Mouse (Mus musculus): Measurements from ENCODE around the gene Acvr1. TPM values are rescaled to one million over a fixed set of nuclear protein-coding genes. Genes with fewer than 3 reads are reported as not detected.

Acvr1 gene
- polyA plus RNA-seq, 1 experiment from 2014 or later, result 4.8 TPM

DNA sequence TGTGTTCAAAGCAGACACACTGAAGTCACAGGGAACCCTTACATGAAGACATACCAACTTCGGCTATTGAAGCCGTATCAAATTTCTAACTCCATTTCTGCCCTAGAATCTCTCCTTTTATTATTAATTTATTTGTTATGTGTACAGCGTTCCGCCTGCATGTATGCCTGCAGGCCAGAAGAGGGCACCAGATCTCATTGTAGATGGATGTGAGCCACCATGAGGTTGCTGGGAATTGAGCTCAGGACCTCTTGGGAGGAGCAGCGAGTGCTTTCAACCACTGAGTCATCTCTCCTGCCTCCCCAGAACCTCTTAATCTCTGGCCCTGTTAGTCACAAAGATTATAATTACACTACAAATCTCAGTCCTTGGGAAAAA is 109.5 kb downstream of the Acvr1 start:
- H3K4me2 ChIP-seq (ENCODE audit: low read depth, low read length), result no peak overlapping the region
- ATAC-seq (ENCODE audit: low read depth), result no peak
- H3K4me3 ChIP-seq (ENCODE audit: low read length), result no peak overlapping the region
- H3K9ac ChIP-seq (ENCODE audit: low read length), result no peak overlapping the region
- H3K4me1 ChIP-seq (replicated peaks; ENCODE audit: control insufficient read depth, insufficient read depth, low read length), result no peaks in the 10 kb centered on the region
- WGBS, result 98% methylated on average over 5 of the region's 5 CpGs
- H3K27ac ChIP-seq (ENCODE audit: low read length), result no peak overlapping the region
- no peaks in the 10 kb centered on the region for H3K9me3 ChIP-seq (ENCODE audit: control insufficient read depth, low read length)
- H3K27me3 ChIP-seq (ENCODE audit: control insufficient read depth, insufficient read depth, low read depth, low read length), result no peaks in the 10 kb centered on the region
- peaks cover 23% of the 10 kb centered on the region for H3K36me3 ChIP-seq (ENCODE audit: control insufficient read depth, insufficient read depth, low read length)

GRCm38 (mm10) chr2:58456843-58457487 is 110.0 kb downstream of the Acvr1 start:
- Histone ChIP-seq H3K36me3 (ENCODE audit: control insufficient read depth, insufficient read depth, low read length) (peaks cover 21% of the 10 kb centered on the region), H3K27me3 (ENCODE audit: control insufficient read depth, insufficient read depth, low read depth, low read length) (no peaks in the 10 kb centered on the region), H3K4me2 (ENCODE audit: low read depth, low read length) (no peak overlapping the region), H3K27ac (ENCODE audit: low read length) (no peak overlapping the region), H3K4me3 (ENCODE audit: low read length) (no peak overlapping the region), H3K9me3 (ENCODE audit: control insufficient read depth, low read length) (no peaks in the 10 kb centered on the region), H3K4me1 (replicated peaks; ENCODE audit: control insufficient read depth, insufficient read depth, low read length) (no peaks in the 10 kb centered on the region), H3K9ac (ENCODE audit: low read length) (no peak overlapping the region)
- 94% methylated on average over 8 of the region's 8 CpGs for whole genome bisulfite sequencing
- ATAC-seq (ENCODE audit: low read depth), result no peak

- peaks cover 17% of the 10 kb centered on the region for H3K36me3 ChIP-seq (ENCODE audit: control insufficient read depth, insufficient read depth, low read length)
These were observed 112.7 kb downstream of the Acvr1 start for GRCm38 (mm10) chr2:58454095-58454865.

GRCm38 (mm10) chr2:58447001-58447400 is 120.0 kb downstream of the Acvr1 start:
- Histone ChIP-seq H3K9ac (ENCODE audit: low read length) (no peak overlapping the region), H3K9me3 (ENCODE audit: control insufficient read depth, low read length) (no peaks in the 10 kb centered on the region), H3K27me3 (ENCODE audit: control insufficient read depth, insufficient read depth, low read depth, low read length) (no peaks in the 10 kb centered on the region), H3K4me3 (ENCODE audit: low read length) (no peak overlapping the region), H3K4me1 (replicated peaks; ENCODE audit: control insufficient read depth, insufficient read depth, low read length) (no peaks in the 10 kb centered on the region), H3K27ac (ENCODE audit: low read length) (no peak overlapping the region), H3K36me3 (ENCODE audit: control insufficient read depth, insufficient read depth, low read length) (peaks cover 26% of the 10 kb centered on the region), H3K4me2 (ENCODE audit: low read depth, low read length) (no peak overlapping the region)
- WGBS, result 92% methylated on average over 15 of the region's 15 CpGs
- ATAC-seq (ENCODE audit: low read depth), result no peak

More at GRCm38 (mm10) chr2:58454095-58454865, 112.7 kb downstream of the Acvr1 start:
- no peak overlapping the region for H3K9ac ChIP-seq (ENCODE audit: low read length)
- no peak for ATAC-seq (ENCODE audit: low read depth)
- H3K27ac ChIP-seq (ENCODE audit: low read length), result no peak overlapping the region
- H3K4me1 ChIP-seq (replicated peaks; ENCODE audit: control insufficient read depth, insufficient read depth, low read length), result no peaks in the 10 kb centered on the region
- H3K27me3 ChIP-seq (ENCODE audit: control insufficient read depth, insufficient read depth, low read depth, low read length), result no peaks in the 10 kb centered on the region
- H3K9me3 ChIP-seq (ENCODE audit: control insufficient read depth, low read length), result no peaks in the 10 kb centered on the region
- 91% methylated on average over 16 of the region's 16 CpGs for WGBS
- H3K4me3 ChIP-seq (ENCODE audit: low read length), result no peak overlapping the region
- H3K4me2 ChIP-seq (ENCODE audit: low read depth, low read length), result no peak overlapping the region

DNA sequence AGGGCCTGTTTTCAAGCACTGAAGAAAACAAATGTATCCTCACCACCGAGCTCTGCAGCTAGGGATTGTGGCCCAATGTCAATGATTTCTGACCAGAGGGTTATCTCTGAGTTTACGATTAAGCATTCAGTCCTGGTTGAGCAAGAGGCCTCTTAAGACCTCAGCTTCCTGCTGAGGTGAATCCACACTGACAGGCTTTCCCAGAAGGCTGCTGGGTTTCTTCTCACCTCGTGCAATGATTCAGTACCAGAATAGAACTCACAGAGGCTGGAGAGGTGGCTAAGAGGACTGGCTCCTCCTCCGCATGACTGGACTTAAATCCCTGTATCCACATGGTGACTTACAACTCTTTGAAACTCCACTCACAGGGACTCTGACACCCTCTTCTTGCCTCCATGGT is 123.8 kb downstream of the Acvr1 start:
- Histone ChIP-seq H3K9ac (ENCODE audit: low read length) (no peak overlapping the region), H3K36me3 (ENCODE audit: control insufficient read depth, insufficient read depth, low read length) (peaks cover 25% of the 10 kb centered on the region), H3K27ac (ENCODE audit: low read length) (no peak overlapping the region), H3K4me3 (ENCODE audit: low read length) (no peak overlapping the region), H3K4me2 (ENCODE audit: low read depth, low read length) (no peak overlapping the region), H3K4me1 (replicated peaks; ENCODE audit: control insufficient read depth, insufficient read depth, low read length) (no peaks in the 10 kb centered on the region), H3K27me3 (ENCODE audit: control insufficient read depth, insufficient read depth, low read depth, low read length) (no peaks in the 10 kb centered on the region), H3K9me3 (ENCODE audit: control insufficient read depth, low read length) (no peaks in the 10 kb centered on the region)
- WGBS, result 55% methylated on average over 4 of the region's 4 CpGs
- ATAC-seq (ENCODE audit: low read depth), result no peak

DNA sequence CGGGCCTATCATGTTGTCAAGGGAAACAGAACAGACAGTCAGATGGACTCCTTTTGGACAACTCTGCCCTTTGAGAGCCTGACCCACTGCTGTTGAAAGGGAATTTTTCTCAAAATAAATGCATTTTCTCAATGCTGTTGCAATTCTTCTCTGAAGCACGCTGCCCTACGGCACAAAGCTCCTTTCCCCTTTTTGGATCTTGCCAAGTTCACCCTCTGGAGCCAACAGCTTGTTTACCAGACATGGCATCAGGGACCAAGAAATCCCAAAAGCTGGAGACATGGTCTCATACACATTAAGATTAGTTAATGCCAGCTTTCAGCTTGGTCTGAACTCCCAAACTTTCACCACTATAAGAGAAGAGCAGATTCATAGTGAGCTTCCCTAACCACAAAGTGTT is 130.0 kb downstream of the Acvr1 start:
- Histone ChIP-seq H3K36me3 (ENCODE audit: control insufficient read depth, insufficient read depth, low read length) (peaks cover 3% of the 10 kb centered on the region; the same call in 1 of the 2 replicates), H3K9me3 (ENCODE audit: control insufficient read depth, low read length) (no peaks in the 10 kb centered on the region)
- no peak for ATAC-seq (ENCODE audit: low read depth)

GRCm38 (mm10) chr2:58435507-58435906 is 131.4 kb downstream of the Acvr1 start:
- H3K36me3 ChIP-seq (ENCODE audit: control insufficient read depth, insufficient read depth, low read length), result peaks cover 3% of the 10 kb centered on the region; the same call in 1 of the 2 replicates
- no peaks in the 10 kb centered on the region for H3K9me3 ChIP-seq (ENCODE audit: control insufficient read depth, low read length)
- H3K9ac ChIP-seq (ENCODE audit: low read length), result no peak overlapping the region
- H3K27ac ChIP-seq (ENCODE audit: low read length), result no peak overlapping the region
- no peak overlapping the region for H3K4me2 ChIP-seq (ENCODE audit: low read depth, low read length)
- no peaks in the 10 kb centered on the region for H3K27me3 ChIP-seq (ENCODE audit: control insufficient read depth, insufficient read depth, low read depth, low read length)
- H3K4me3 ChIP-seq (ENCODE audit: low read length), result no peak overlapping the region
- H3K4me1 ChIP-seq (replicated peaks; ENCODE audit: control insufficient read depth, insufficient read depth, low read length), result no peaks in the 10 kb centered on the region
- 94% methylated on average over 13 of the region's 13 CpGs for WGBS
- no peak for ATAC-seq (ENCODE audit: low read depth)

More for the DNA sequence above, 130.0 kb downstream of the Acvr1 start:
- Histone ChIP-seq H3K4me1 (replicated peaks; ENCODE audit: control insufficient read depth, insufficient read depth, low read length) (no peaks in the 10 kb centered on the region), H3K4me3 (ENCODE audit: low read length) (no peak overlapping the region), H3K27ac (ENCODE audit: low read length) (no peak overlapping the region), H3K27me3 (ENCODE audit: control insufficient read depth, insufficient read depth, low read depth, low read length) (no peaks in the 10 kb centered on the region), H3K4me2 (ENCODE audit: low read depth, low read length) (no peak overlapping the region), H3K9ac (ENCODE audit: low read length) (no peak overlapping the region)
- 87% methylated on average over 3 of the region's 3 CpGs for WGBS

GRCm38 (mm10) chr2:58434438-58434837 is 132.5 kb downstream of the Acvr1 start:
- Histone ChIP-seq H3K9me3 (ENCODE audit: control insufficient read depth, low read length) (no peaks in the 10 kb centered on the region), H3K27me3 (ENCODE audit: control insufficient read depth, insufficient read depth, low read depth, low read length) (no peaks in the 10 kb centered on the region), H3K9ac (ENCODE audit: low read length) (no peak overlapping the region), H3K36me3 (ENCODE audit: control insufficient read depth, insufficient read depth, low read length) (peaks cover 3% of the 10 kb centered on the region; the same call in 1 of the 2 replicates), H3K4me2 (ENCODE audit: low read depth, low read length) (no peak overlapping the region), H3K4me3 (ENCODE audit: low read length) (no peak overlapping the region), H3K4me1 (replicated peaks; ENCODE audit: control insufficient read depth, insufficient read depth, low read length) (no peaks in the 10 kb centered on the region), H3K27ac (ENCODE audit: low read length) (no peak overlapping the region)
- ATAC-seq (ENCODE audit: low read depth), result no peak
- WGBS, result 60% methylated on average over 2 of the region's 2 CpGs

DNA sequence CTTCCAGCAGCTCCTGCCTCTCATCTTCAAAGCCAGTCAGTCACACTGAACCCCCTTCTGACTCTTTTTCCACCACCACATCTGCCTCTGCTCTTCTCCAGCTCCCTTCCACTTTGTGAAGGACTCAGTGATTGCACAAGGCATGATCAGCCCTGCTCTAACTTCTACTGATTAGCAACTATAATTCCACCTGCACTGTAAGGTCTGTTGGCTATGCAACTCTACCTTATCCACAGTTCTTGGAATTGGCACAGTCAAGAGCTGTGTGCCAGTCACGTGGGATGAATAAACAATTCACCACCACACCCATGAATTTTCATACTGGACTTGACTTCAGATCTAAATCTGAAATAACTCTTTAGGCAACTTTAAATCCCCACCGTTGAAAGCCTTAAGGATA is 133.6 kb downstream of the Acvr1 start:
- no peak overlapping the region for H3K9ac ChIP-seq (ENCODE audit: low read length)
- no peak overlapping the region for H3K4me2 ChIP-seq (ENCODE audit: low read depth, low read length)
- 72% methylated on average over 2 of the region's 2 CpGs for WGBS
- no peak overlapping the region for H3K27ac ChIP-seq (ENCODE audit: low read length)
- no peaks in the 10 kb centered on the region for H3K36me3 ChIP-seq (ENCODE audit: control insufficient read depth, insufficient read depth, low read length)
- H3K4me3 ChIP-seq (ENCODE audit: low read length), result no peak overlapping the region
- H3K27me3 ChIP-seq (ENCODE audit: control insufficient read depth, insufficient read depth, low read depth, low read length), result no peaks in the 10 kb centered on the region
- no peaks in the 10 kb centered on the region for H3K4me1 ChIP-seq (replicated peaks; ENCODE audit: control insufficient read depth, insufficient read depth, low read length)
- no peaks in the 10 kb centered on the region for H3K9me3 ChIP-seq (ENCODE audit: control insufficient read depth, low read length)
- no peak for ATAC-seq (ENCODE audit: low read depth)
